Mouse (Mus musculus) liver, postnatal 0 days (tissue): ENCODE data around the gene Cnot10.

Source experiments
- CTCF ChIP-seq: sonication (generic); IDR thresholded peaks from 2 replicates; pipeline ENCODE4 v1.5.1; 2016; ENCODE audit warnings: antibody characterized with exemption, low read depth
- EP300 ChIP-seq: IDR thresholded peaks from 2 replicates; pipeline ENCODE4 v1.6.1; 2016; ENCODE audit warnings: antibody characterized with exemption, low read depth, mild to moderate bottlenecking

DNA sequence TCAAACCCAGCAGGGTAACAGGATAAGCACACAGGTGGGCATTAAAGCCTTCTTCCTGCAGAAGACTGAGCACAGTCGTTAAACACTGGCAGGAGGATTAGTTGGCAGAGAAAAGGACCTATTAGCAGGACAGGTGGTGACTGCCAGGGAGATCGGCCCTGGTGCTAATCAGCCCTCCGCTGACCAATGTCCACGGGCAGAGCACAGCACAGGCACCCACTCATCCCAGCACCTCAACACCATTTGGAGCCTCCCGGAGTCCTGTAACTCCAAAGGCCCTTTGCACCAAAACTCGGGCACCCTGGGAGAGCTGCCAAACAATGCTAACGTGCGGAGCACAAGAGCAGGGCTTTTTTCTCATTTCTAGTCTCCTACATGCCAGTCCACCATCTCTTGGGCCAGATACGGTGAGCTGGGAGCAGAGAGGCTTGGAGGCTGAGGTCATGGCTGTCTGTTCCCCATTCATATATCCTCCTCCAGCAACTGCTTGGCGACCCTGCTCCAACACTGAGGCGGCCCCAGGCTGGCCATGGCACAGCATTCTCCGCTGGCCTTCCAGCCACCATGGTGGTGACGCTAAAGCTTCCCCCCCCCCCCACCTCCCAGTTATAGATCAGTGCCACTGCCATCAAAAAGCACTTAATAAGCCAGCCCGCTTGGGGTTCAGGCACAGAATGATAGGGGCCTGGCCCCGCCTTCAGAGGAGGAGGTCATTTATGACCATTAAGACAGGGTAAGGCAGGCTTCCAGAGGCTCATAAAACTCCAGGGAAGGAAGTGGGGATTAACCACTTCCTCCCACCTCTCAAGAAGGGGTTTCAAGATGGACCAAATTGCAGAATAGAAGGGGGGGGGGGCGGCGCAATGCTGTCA, 95.9 kb downstream of the Cnot10 start:
- TF ChIP-seq CTCF (no peak), EP300 (no peak)
